Mouse (Mus musculus) urinary bladder, postnatal 14 days (tissue): Measurements from ENCODE around the gene Gm21028.
"Not testable (repeated sequence)": the region's sequence is repeated elsewhere in the genome, so short reads cannot be mapped to it uniquely, and the experiment has no call there.

Source experiments
- DNase-seq: peaks from one replicate; pipeline ENCODE4 v3.0.0; 2021; ENCODE audit warnings: low spot score

Gm21028 gene

GRCm38 (mm10) chr7:42578488-42578887, at the start of gene Gm21028:
Gene Gm21028, minus strand, starts transcription at chr7:42578588.
- no peak for DNase-seq

- DNase-seq, result not testable (repeated sequence)
These were observed 17.3 kb upstream of the Gm21028 start for GRCm38 (mm10) chr7:42595666-42596065.

GRCm38 (mm10) chr7:42592413-42592812, 14.0 kb upstream of the Gm21028 start, which contains the start of gene Zfp977:
Gene Zfp977, minus strand, starts transcription at chr7:42592547.
- DNase-seq, result not testable (repeated sequence)

GRCm38 (mm10) chr7:42591311-42591710, 12.9 kb upstream of the Gm21028 start:
- not testable (repeated sequence) for DNase-seq

- DNase-seq, result no peak
These were observed 26.6 kb downstream of the Gm21028 start for GRCm38 (mm10) chr7:42551766-42552165.
